Mouse (Mus musculus) ES-Bruce4 (cell line): ENCODE measurements around the gene Ncs1. TPM values are rescaled to one million over a fixed set of nuclear protein-coding genes. Genes with fewer than 3 reads are reported as not detected.

ENCODE experiments used
- H3K27ac ChIP-seq: 2 replicates; pipeline ENCODE4 v1.5.1; 2012; ENCODE audit warnings: low read length, inconsistent platforms; ENCODE audit not compliant: insufficient read depth
- H3K27me3 ChIP-seq: 2 replicates; pipeline ENCODE4 v1.6.1; 2012; ENCODE audit warnings: mild to moderate bottlenecking, low read length, inconsistent platforms; ENCODE audit not compliant: control insufficient read depth, poor library complexity, insufficient read depth, severe bottlenecking
- H3K36me3 ChIP-seq: 2 replicates; pipeline ENCODE4 v1.6.1; 2012; ENCODE audit warnings: inconsistent platforms, mild to moderate bottlenecking, low read length, moderate library complexity; ENCODE audit not compliant: control insufficient read depth, poor library complexity, insufficient read depth, severe bottlenecking
- H3K4me1 ChIP-seq: one replicate; pipeline ENCODE4 v1.8.1; 2011; ENCODE audit warnings: low read length; ENCODE audit not compliant: control insufficient read depth, insufficient read depth
- H3K4me3 ChIP-seq: 2 replicates; pipeline ENCODE4 v1.5.1; 2011; ENCODE audit warnings: low read depth, mild to moderate bottlenecking, low read length
- H3K9ac ChIP-seq: 2 replicates; pipeline ENCODE4 v1.6.1; 2012; ENCODE audit warnings: low read depth, mild to moderate bottlenecking, inconsistent platforms; ENCODE audit not compliant: poor library complexity, severe bottlenecking
- H3K9me3 ChIP-seq: replicated peaks from 2 replicates; pipeline ENCODE4 v1.6.1; 2012; ENCODE audit warnings: mild to moderate bottlenecking, low read length, inconsistent platforms; ENCODE audit not compliant: control insufficient read depth, poor library complexity, insufficient read depth, severe bottlenecking
- CTCF ChIP-seq: IDR thresholded peaks from one replicate; pipeline ENCODE4 v1.8.1; 2011; ENCODE audit warnings: low read depth, low read length
- EP300 ChIP-seq: IDR thresholded peaks from 2 replicates; pipeline ENCODE4 v1.6.1; 2011; ENCODE audit warnings: low read depth, low read length; ENCODE audit not compliant: insufficient read depth
- POLR2A ChIP-seq: IDR thresholded peaks from one replicate; pipeline ENCODE4 v1.8.1; 2011; ENCODE audit warnings: low read length; ENCODE audit not compliant: insufficient read depth
- polyA plus RNA-seq: library from polyadenylated mRNA; stranded (reverse); fragments of >200 nt; gene quantifications from 2 replicates; pipeline ENCODE4 v1.2.4, GENCODE M21; 2011; ENCODE audit warnings: low read depth; ENCODE audit not compliant: missing spikeins, insufficient read depth, insufficient read length

Ncs1 gene
- polyA plus RNA-seq, 1 experiment, result 6.2 TPM

- H3K4me3 ChIP-seq, result no peak overlapping the region
- H3K9me3 ChIP-seq, result no peaks in the 10 kb centered on the region
- TF ChIP-seq CTCF (no peak), EP300 (no peak), POLR2A (no peak)
- peaks cover 11% of the 10 kb centered on the region; the same call in 1 of the 2 replicates for H3K36me3 ChIP-seq
- no peak overlapping the region for H3K9ac ChIP-seq
- no peaks in the 10 kb centered on the region for H3K27me3 ChIP-seq
- H3K27ac ChIP-seq, result no peak overlapping the region
- H3K4me1 ChIP-seq, result no peaks in the 10 kb centered on the region
These were observed 34.4 kb upstream of the Ncs1 start for GRCm38 (mm10) chr2:31211204-31211603.

- no peak for TF ChIP-seq POLR2A
- no peak for TF ChIP-seq CTCF
- TF ChIP-seq EP300, result no peak
- no peaks in the 10 kb centered on the region for H3K9me3 ChIP-seq
- no peaks in the 10 kb centered on the region for H3K27me3 ChIP-seq
- H3K9ac ChIP-seq, result no peak overlapping the region
- no peak overlapping the region for H3K27ac ChIP-seq
- H3K4me1 ChIP-seq, result no peaks in the 10 kb centered on the region
- H3K36me3 ChIP-seq, result 0 out of 2 replicates have a peak, but pooled peaks cover 4% of the 10 kb centered on the region
- H3K4me3 ChIP-seq, result no peak overlapping the region
These were observed 31.3 kb upstream of the Ncs1 start for GRCm38 (mm10) chr2:31214211-31214796.

- Histone ChIP-seq H3K9me3 (no peaks in the 10 kb centered on the region), H3K9ac (no peak overlapping the region), H3K4me1 (no peaks in the 10 kb centered on the region), H3K4me3 (no peak overlapping the region), H3K27me3 (no peaks in the 10 kb centered on the region), H3K27ac (no peak overlapping the region), H3K36me3 (no peaks in the 10 kb centered on the region)
- TF ChIP-seq CTCF (no peak), EP300 (no peak), POLR2A (no peak)
These were observed 27.0 kb upstream of the Ncs1 start for GRCm38 (mm10) chr2:31218611-31219010.

GRCm38 (mm10) chr2:31219470-31219869 lies 26.2 kb upstream of the Ncs1 start:
- Histone ChIP-seq H3K27me3 (no peaks in the 10 kb centered on the region), H3K4me3 (no peak overlapping the region), H3K9ac (no peak overlapping the region), H3K36me3 (no peaks in the 10 kb centered on the region), H3K9me3 (no peaks in the 10 kb centered on the region), H3K4me1 (no peaks in the 10 kb centered on the region), H3K27ac (no peak overlapping the region)
- no peak for TF ChIP-seq POLR2A
- no peak for TF ChIP-seq EP300
- TF ChIP-seq CTCF, result no peak

GRCm38 (mm10) chr2:31220844-31221243 lies 24.8 kb upstream of the Ncs1 start:
- H3K36me3 ChIP-seq, result no peaks in the 10 kb centered on the region
- H3K4me3 ChIP-seq, result no peak overlapping the region
- no peaks in the 10 kb centered on the region for H3K27me3 ChIP-seq
- H3K4me1 ChIP-seq, result no peaks in the 10 kb centered on the region
- no peak overlapping the region for H3K9ac ChIP-seq
- no peak overlapping the region for H3K27ac ChIP-seq
- TF ChIP-seq POLR2A (no peak), EP300 (no peak), CTCF (no peak)
- H3K9me3 ChIP-seq, result no peaks in the 10 kb centered on the region

GRCm38 (mm10) chr2:31221582-31221981 lies 24.0 kb upstream of the Ncs1 start:
- no peaks in the 10 kb centered on the region; the same call in 1 of the 2 replicates for H3K9me3 ChIP-seq
- no peak overlapping the region for H3K27ac ChIP-seq
- no peak overlapping the region for H3K4me3 ChIP-seq
- TF ChIP-seq EP300, result no peak
- TF ChIP-seq POLR2A, result no peak
- H3K27me3 ChIP-seq, result no peaks in the 10 kb centered on the region
- H3K4me1 ChIP-seq, result no peaks in the 10 kb centered on the region
- no peaks in the 10 kb centered on the region for H3K36me3 ChIP-seq
- no peak overlapping the region for H3K9ac ChIP-seq
